Mouse (Mus musculus) kidney, embryonic 16.5 days (tissue): Measurements from ENCODE around the gene Cdh13. TPM values are rescaled to one million over a fixed set of nuclear protein-coding genes. Genes with fewer than 3 reads are reported as not detected.

Experiments used
- ATAC-seq: fragments of 200-750 bp; cut with Nextera tagmentation; 2 replicates; pipeline ENCODE4 v1.8.0; 2017; ENCODE audit warnings: moderate TSS enrichment; ENCODE audit not compliant: low FRiP score, low TSS enrichment
- H3K27ac ChIP-seq: fragments of 300-500 bp; sonication (generic); 2 replicates; pipeline ENCODE4 v1.5.1; 2014; ENCODE audit warnings: low read length
- H3K27me3 ChIP-seq: fragments of 300-500 bp; sonication (generic); 2 replicates; pipeline ENCODE4 v1.6.1; 2014; ENCODE audit warnings: low read length, control low read depth, mixed read lengths; ENCODE audit not compliant: insufficient read depth
- H3K36me3 ChIP-seq: fragments of 300-500 bp; sonication (generic); 2 replicates; pipeline ENCODE4 v1.6.1; 2014; ENCODE audit warnings: low read length, control low read depth, mixed read lengths; ENCODE audit not compliant: insufficient read depth
- H3K4me1 ChIP-seq: fragments of 300-500 bp; sonication (generic); 2 replicates; pipeline ENCODE4 v1.6.1; 2014; ENCODE audit warnings: low read length, control low read depth, mixed read lengths; ENCODE audit not compliant: insufficient read depth
- H3K4me2 ChIP-seq: fragments of 300-500 bp; sonication (generic); replicated peaks from 2 replicates; pipeline ENCODE4 v1.6.1; 2014; ENCODE audit warnings: low read depth, low read length
- H3K4me3 ChIP-seq: fragments of 300-500 bp; sonication (generic); 2 replicates; pipeline ENCODE4 v1.5.1; 2014; ENCODE audit warnings: mild to moderate bottlenecking, low read length
- H3K9ac ChIP-seq: fragments of 300-500 bp; sonication (generic); replicated peaks from 2 replicates; pipeline ENCODE4 v1.6.1; 2014; ENCODE audit warnings: low read length
- H3K9me3 ChIP-seq: fragments of 300-500 bp; sonication (generic); 2 replicates; pipeline ENCODE4 v1.6.1; 2016; ENCODE audit warnings: low read length, control low read depth
- WGBS: fragments of 180-500 bp; shearing (Covaris S2); extraction: QIAGEN DNeasy Blood & Tissue Kit; methylation state at CpG from one replicate; pipeline ENCODE4 v1.1.7; 2014; 5-methylcytosine and 5-hydroxymethylcytosine counted together
- polyA plus RNA-seq: library from polyadenylated mRNA; unstranded; fragments of >200 nt; fragmentation: Nextera tagmentation; extraction: Ambion mirVana; gene quantifications from 2 replicates; pipeline ENCODE4 v1.2.1, GENCODE M21; 2015

The Cdh13 gene
- polyA plus RNA-seq, 1 experiment from 2014 or later, result 2.0 TPM

DNA sequence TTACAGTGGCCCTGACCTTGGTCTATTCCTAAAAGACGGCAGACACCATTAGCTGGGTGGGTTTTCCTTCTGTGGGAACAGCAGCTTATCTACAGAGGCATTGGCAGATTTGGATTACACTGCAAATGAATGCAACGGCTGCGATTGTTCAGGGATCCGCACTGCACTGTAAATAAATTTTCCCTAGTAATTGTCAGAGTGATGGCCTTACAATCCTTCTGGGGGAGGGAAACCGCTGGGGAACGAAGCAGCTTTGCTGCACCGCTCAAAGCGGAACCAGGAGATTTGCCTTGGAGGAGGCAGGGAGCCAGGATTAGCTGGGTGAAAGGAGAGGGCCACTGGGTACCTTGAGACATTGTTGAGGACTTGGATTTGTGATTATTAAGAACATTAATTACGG lies 9.3 kb upstream of the Cdh13 start:
- H3K36me3 ChIP-seq, result no peaks in the 10 kb centered on the region
- 57% methylated on average over 9 of the region's 9 CpGs for WGBS
- no peak overlapping the region for H3K27ac ChIP-seq
- H3K27me3 ChIP-seq, result no peaks in the 10 kb centered on the region
- H3K4me2 ChIP-seq, result no peak overlapping the region
- no peaks in the 10 kb centered on the region for H3K9me3 ChIP-seq
- 0 out of 2 replicates have a peak, but pooled peaks cover 3% of the 10 kb centered on the region for H3K4me1 ChIP-seq
- ATAC-seq, result no peak
- H3K4me3 ChIP-seq, result no peak overlapping the region
- no peak overlapping the region for H3K9ac ChIP-seq

- ATAC-seq, result no peak
- no peaks in the 10 kb centered on the region for H3K9me3 ChIP-seq
- 11% methylated on average over 4 of the region's 4 CpGs for WGBS
These were observed 8.8 kb upstream of the Cdh13 start for GRCm38 (mm10) chr8:118274688-118275087.

DNA sequence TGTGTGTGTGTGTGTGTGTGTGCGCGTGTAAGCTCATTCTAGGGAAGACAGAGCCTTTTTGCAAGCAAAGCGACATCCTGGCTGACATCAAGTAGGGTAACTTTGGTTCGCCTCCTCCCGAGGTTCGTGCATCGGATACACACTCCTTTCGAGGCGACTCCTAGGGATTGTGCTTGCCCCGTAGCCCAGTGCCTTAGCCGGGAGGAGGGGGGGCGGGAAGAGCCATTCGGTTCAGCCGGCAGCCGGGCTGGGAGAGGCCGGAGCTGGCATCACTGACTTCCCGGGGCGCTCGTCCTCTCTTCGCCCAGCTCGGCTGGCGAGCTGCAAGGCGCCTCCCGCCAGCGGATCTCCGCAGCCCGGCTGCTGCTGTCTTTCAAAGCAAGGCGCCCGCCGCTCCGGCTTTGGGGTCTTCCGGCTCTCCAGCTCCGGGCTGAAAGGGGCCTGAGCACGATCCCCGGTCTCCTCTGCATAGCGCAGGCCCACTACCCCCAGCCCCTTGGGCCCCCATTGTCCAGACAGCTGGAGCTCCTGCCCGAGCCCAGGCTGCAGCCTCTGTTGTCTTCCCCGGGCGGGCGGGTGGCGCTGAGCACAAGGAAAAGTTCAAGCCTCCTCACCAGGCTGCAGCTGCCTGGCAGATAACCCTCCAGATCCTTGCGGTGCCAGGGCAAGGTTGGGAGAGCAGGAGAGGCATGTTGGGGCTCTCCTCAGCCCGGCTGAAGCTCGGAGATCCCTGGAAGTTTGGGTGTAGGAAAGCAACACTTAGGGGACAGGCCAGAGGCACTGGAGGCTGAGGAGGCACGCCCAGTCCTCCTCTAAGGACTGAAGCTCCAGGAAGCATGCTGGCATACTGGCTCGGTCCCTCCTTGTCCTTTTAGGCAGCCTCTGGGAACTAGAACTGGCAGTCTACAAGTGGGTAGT lies 838 bp downstream of the Cdh13 start:
- Histone ChIP-seq H3K27me3 (peaks cover 32% of the 10 kb centered on the region), H3K9me3 (no peaks in the 10 kb centered on the region)

More at GRCm38 (mm10) chr8:118274688-118275087, 8.8 kb upstream of the Cdh13 start:
- Histone ChIP-seq H3K27me3 (no peaks in the 10 kb centered on the region), H3K4me1 (0 out of 2 replicates have a peak, but pooled peaks cover 3% of the 10 kb centered on the region), H3K9ac (no peak overlapping the region), H3K4me3 (no peak overlapping the region), H3K36me3 (no peaks in the 10 kb centered on the region), H3K4me2 (no peak overlapping the region), H3K27ac (no peak overlapping the region)

DNA sequence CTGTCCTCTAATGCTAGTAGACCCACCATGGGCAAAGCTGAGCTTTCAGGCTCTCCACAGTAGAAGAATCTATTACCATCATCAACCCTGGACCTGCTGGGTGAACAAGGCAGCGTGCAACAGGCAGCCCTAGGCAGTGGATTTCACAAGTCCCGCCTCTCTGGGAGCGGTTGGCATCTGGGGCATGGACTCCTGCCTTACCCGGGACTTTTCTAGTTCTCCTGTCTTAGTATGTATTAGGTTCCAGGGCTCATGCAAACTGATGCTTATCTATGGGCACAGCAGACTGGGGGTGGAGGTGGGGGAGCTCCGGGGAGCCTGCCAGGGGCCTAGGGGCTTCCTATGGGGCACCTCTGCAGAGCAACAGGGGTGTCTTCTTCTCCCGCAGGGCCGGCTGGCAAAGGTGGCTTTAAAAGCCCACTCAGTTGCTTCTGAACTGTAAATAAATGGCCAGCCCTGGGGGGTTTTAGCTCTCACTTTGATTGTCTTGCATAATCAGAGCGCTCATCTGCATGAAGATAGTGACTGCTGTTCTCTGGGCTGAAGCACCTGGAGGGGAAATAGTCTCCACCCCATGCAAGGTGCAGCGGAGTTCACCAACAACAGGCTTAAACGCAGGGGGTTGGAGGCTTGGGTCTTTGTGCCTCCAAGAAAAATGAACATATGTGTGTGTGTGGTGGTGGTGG lies 2.2 kb downstream of the Cdh13 start:
- Histone ChIP-seq H3K9me3 (no peaks in the 10 kb centered on the region), H3K27me3 (peaks cover 32% of the 10 kb centered on the region), H3K4me2 (no peak overlapping the region), H3K36me3 (no peaks in the 10 kb centered on the region), H3K4me1 (peaks cover 15% of the 10 kb centered on the region; the same call in 1 of the 2 replicates), H3K9ac (no peak overlapping the region), H3K27ac (no peak overlapping the region), H3K4me3 (no peak overlapping the region)
- ATAC-seq, result no peak
- WGBS, result 24% methylated on average over 10 of the region's 10 CpGs

More for the DNA sequence above, 838 bp downstream of the Cdh13 start:
- peak overlapping the region; percentile 50 for H3K4me3 ChIP-seq
- ATAC-seq, result peak; percentile 55; the same call in 1 of the 2 replicates
- peak overlapping the region; percentile 79 for H3K4me2 ChIP-seq
- under 1% methylated on average over 43 of the region's 46 CpGs for WGBS
- H3K9ac ChIP-seq, result peak overlapping the region; percentile 62
- H3K4me1 ChIP-seq, result peaks cover 15% of the 10 kb centered on the region; the same call in 1 of the 2 replicates
- H3K27ac ChIP-seq, result no peak overlapping the region
- no peaks in the 10 kb centered on the region for H3K36me3 ChIP-seq

GRCm38 (mm10) chr8:118286282-118287180 lies 3.0 kb downstream of the Cdh13 start:
- ATAC-seq, result no peak
- no peak overlapping the region for H3K4me3 ChIP-seq
- no peak overlapping the region for H3K4me2 ChIP-seq
- peaks cover 15% of the 10 kb centered on the region; the same call in 1 of the 2 replicates for H3K4me1 ChIP-seq
- no peaks in the 10 kb centered on the region for H3K36me3 ChIP-seq
- H3K27me3 ChIP-seq, result peaks cover 32% of the 10 kb centered on the region
- no peak overlapping the region for H3K27ac ChIP-seq
- H3K9me3 ChIP-seq, result no peaks in the 10 kb centered on the region
- H3K9ac ChIP-seq, result no peak overlapping the region
- WGBS, result 33% methylated on average over 10 of the region's 10 CpGs

DNA sequence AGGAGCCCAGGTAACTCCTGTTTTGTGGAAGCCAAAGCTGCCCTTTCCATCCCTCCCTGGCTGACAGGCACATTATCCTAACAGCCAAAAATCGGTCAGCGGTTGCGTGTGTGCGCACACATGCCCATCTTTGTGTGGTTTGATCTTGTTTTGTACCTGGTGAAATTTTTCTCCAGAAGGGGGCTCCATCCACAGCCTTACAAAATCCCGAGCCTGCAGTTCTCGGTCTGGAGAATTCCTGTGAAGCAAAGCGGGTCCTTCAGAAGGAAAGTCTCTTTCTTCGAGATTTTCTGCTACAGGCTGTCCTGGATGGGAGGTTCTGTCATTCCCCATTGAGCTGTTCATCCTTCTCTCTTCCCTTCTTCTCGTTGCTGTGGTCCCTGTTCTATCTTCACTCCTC lies 4.0 kb downstream of the Cdh13 start:
- H3K4me2 ChIP-seq, result no peak overlapping the region
- H3K27me3 ChIP-seq, result peaks cover 29% of the 10 kb centered on the region
- no peak overlapping the region for H3K9ac ChIP-seq
- WGBS, result 44% methylated on average over 9 of the region's 9 CpGs
- no peak for ATAC-seq
- no peak overlapping the region for H3K4me3 ChIP-seq
- H3K9me3 ChIP-seq, result no peaks in the 10 kb centered on the region
- peaks cover 15% of the 10 kb centered on the region; the same call in 1 of the 2 replicates for H3K4me1 ChIP-seq
- H3K27ac ChIP-seq, result no peak overlapping the region
- no peaks in the 10 kb centered on the region for H3K36me3 ChIP-seq

GRCm38 (mm10) chr8:118288259-118288952 lies 4.9 kb downstream of the Cdh13 start:
- Histone ChIP-seq H3K9ac (no peak overlapping the region), H3K27me3 (peaks cover 25% of the 10 kb centered on the region), H3K4me2 (no peak overlapping the region), H3K9me3 (no peaks in the 10 kb centered on the region), H3K4me1 (peaks cover 10% of the 10 kb centered on the region; the same call in 1 of the 2 replicates), H3K4me3 (no peak overlapping the region), H3K36me3 (no peaks in the 10 kb centered on the region), H3K27ac (no peak overlapping the region)
- ATAC-seq, result no peak
- WGBS, result 73% methylated on average over 8 of the region's 8 CpGs

DNA sequence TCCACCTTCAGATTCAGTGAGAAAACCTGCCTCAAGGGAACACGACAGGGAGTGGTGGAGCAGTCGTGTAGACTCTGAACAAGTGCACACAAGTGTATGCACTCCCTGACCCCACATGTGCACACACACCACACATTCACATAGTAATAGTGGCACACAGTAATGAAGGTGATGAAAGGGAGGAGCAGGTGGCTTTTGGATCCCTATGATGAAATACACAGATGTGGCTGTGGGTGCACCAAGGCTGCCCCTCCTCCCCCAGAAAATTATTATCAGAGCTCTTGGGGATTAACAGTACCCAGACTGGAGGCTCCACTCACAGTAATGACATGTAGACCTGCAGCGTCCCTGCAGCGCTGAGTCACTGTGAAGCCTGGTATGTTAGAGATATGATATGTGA lies 5.6 kb downstream of the Cdh13 start:
- 87% methylated on average over 4 of the region's 4 CpGs for WGBS
- no peak overlapping the region for H3K9ac ChIP-seq
- no peak overlapping the region for H3K4me2 ChIP-seq
- peaks cover 8% of the 10 kb centered on the region; the same call in 1 of the 2 replicates for H3K4me1 ChIP-seq
- peaks cover 25% of the 10 kb centered on the region for H3K27me3 ChIP-seq
- H3K9me3 ChIP-seq, result no peaks in the 10 kb centered on the region; the same call in 1 of the 2 replicates
- H3K4me3 ChIP-seq, result no peak overlapping the region
- no peak overlapping the region for H3K27ac ChIP-seq
- no peak for ATAC-seq
- H3K36me3 ChIP-seq, result no peaks in the 10 kb centered on the region

DNA sequence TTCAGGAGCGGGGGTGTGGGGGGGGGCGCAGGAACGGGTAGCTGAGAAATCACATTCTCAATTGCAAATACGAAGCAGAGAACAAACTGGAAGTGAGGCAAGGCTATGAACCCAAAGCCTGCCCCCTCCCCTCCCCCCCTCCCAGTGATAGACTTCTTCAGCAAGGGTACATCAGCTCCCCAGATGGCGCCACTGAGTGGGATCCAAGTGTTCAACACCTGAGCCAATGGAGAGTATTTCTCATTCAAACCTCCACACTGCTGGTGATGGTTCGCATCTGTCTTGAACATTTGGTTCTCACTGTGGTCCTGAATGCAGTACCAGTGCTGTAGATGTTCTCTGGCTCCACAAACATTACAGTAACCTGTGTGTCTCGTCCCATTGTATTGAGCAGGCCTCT lies 6.0 kb downstream of the Cdh13 start:
- no peak overlapping the region for H3K4me3 ChIP-seq
- no peak overlapping the region for H3K9ac ChIP-seq
- 88% methylated on average over 7 of the region's 7 CpGs for WGBS
- no peak overlapping the region for H3K4me2 ChIP-seq
- peaks cover 23% of the 10 kb centered on the region for H3K27me3 ChIP-seq
- H3K27ac ChIP-seq, result no peak overlapping the region
- no peak for ATAC-seq
- H3K36me3 ChIP-seq, result no peaks in the 10 kb centered on the region
- H3K4me1 ChIP-seq, result peaks cover 6% of the 10 kb centered on the region; the same call in 1 of the 2 replicates
- H3K9me3 ChIP-seq, result no peaks in the 10 kb centered on the region; the same call in 1 of the 2 replicates
